Mouse (Mus musculus) midbrain, embryonic 11.5 days (tissue): ENCODE data around the gene Plekhb1. TPM values are rescaled to one million over a fixed set of nuclear protein-coding genes. Genes with fewer than 3 reads are reported as not detected.

ENCODE experiments used
- ATAC-seq: fragments of 200-750 bp; cut with Nextera tagmentation; 2 replicates; pipeline ENCODE4 v1.8.0; 2017; ENCODE audit warnings: moderate TSS enrichment, moderate library complexity; ENCODE audit not compliant: low FRiP score
- DNase-seq: peaks from one replicate; pipeline ENCODE4 v3.0.0; 2015; ENCODE audit warnings: low spot score; ENCODE audit errors: missing footprints
- H3K27ac ChIP-seq: fragments of 300-500 bp; sonication (generic); 2 replicates; pipeline ENCODE4 v1.5.1; 2014; ENCODE audit warnings: low read depth, low read length
- H3K27me3 ChIP-seq: fragments of 300-500 bp; sonication (generic); 2 replicates; pipeline ENCODE4 v1.6.1; 2014; ENCODE audit warnings: mild to moderate bottlenecking, low read length, moderate library complexity, mixed read lengths; ENCODE audit not compliant: control insufficient read depth, insufficient read depth
- H3K36me3 ChIP-seq: fragments of 300-500 bp; sonication (generic); 2 replicates; pipeline ENCODE4 v1.6.1; 2014; ENCODE audit warnings: mild to moderate bottlenecking, low read length, moderate library complexity, mixed read lengths; ENCODE audit not compliant: control insufficient read depth, insufficient read depth
- H3K4me1 ChIP-seq: fragments of 300-500 bp; sonication (generic); 2 replicates; pipeline ENCODE4 v1.6.1; 2014; ENCODE audit warnings: low read length; ENCODE audit not compliant: control insufficient read depth, insufficient read depth
- H3K4me2 ChIP-seq: fragments of 300-500 bp; sonication (generic); 2 replicates; pipeline ENCODE4 v1.6.1; 2014; ENCODE audit warnings: mild to moderate bottlenecking, moderate library complexity
- H3K4me3 ChIP-seq: fragments of 300-500 bp; sonication (generic); 2 replicates; pipeline ENCODE4 v1.5.1; 2014; ENCODE audit warnings: low read depth, low read length
- H3K9ac ChIP-seq: fragments of 300-500 bp; sonication (generic); 2 replicates; pipeline ENCODE4 v1.6.1; 2014; ENCODE audit warnings: low read length
- H3K9me3 ChIP-seq: fragments of 300-500 bp; sonication (generic); 2 replicates; pipeline ENCODE4 v1.6.1; 2016; ENCODE audit warnings: low read length; ENCODE audit not compliant: control insufficient read depth
- WGBS: fragments of 180-500 bp; shearing (Covaris S2); extraction: QIAGEN DNeasy Blood & Tissue Kit; methylation state at CpG from one replicate; pipeline ENCODE4 v1.1.7; 2014; 5-methylcytosine and 5-hydroxymethylcytosine counted together
- polyA plus RNA-seq: library from polyadenylated mRNA; unstranded; fragments of >200 nt; fragmentation: Nextera tagmentation; extraction: Ambion mirVana; gene quantifications from 2 replicates; pipeline ENCODE4 v1.2.1, GENCODE M21; 2014

The Plekhb1 gene
- polyA plus RNA-seq, 1 experiment from 2014 or later: 4.3 TPM

GRCm38 (mm10) chr7:100607214-100608129 is 54.7 kb downstream of the Plekhb1 start, which contains the start of gene Rab6a:
Rab6a (plus strand) TSS chr7:100607410.
- Histone ChIP-seq H3K36me3 (no peaks in the 10 kb centered on the region), H3K4me2 (peak within 1 kb of the TSS; percentile 75), H3K4me3 (peak within 1 kb of the TSS; percentile 99), H3K27me3 (no peaks in the 10 kb centered on the region), H3K9me3 (no peaks in the 10 kb centered on the region), H3K9ac (peak within 1 kb of the TSS; percentile 98), H3K4me1 (peaks cover 6% of the 10 kb centered on the region), H3K27ac (peak within 1 kb of the TSS; percentile 99)
- ATAC-seq (peak; percentile 97), DNase-seq (peak; percentile 99)
- WGBS: under 1% methylated on average over 99 of the region's 105 CpGs

- H3K9ac ChIP-seq: no peak overlapping the region
- H3K36me3 ChIP-seq: no peaks in the 10 kb centered on the region
- H3K4me1 ChIP-seq: no peaks in the 10 kb centered on the region
- 81% methylated on average over 5 of the region's 5 CpGs for WGBS
- no peak overlapping the region for H3K4me3 ChIP-seq
- no peaks in the 10 kb centered on the region for H3K9me3 ChIP-seq
- H3K27me3 ChIP-seq: no peaks in the 10 kb centered on the region
- H3K27ac ChIP-seq: no peak overlapping the region
- DNase-seq (no peak), ATAC-seq (no peak)
- H3K4me2 ChIP-seq: no peak overlapping the region
Observed at GRCm38 (mm10) chr7:100600211-100600610, 62.0 kb downstream of the Plekhb1 start.

GRCm38 (mm10) chr7:100593349-100593748 is 68.9 kb downstream of the Plekhb1 start:
- H3K4me1 ChIP-seq: no peaks in the 10 kb centered on the region
- H3K4me3 ChIP-seq: no peak overlapping the region
- H3K36me3 ChIP-seq: no peaks in the 10 kb centered on the region
- no peak overlapping the region for H3K9ac ChIP-seq
- DNase-seq (no peak), ATAC-seq (no peak)
- no peaks in the 10 kb centered on the region for H3K27me3 ChIP-seq
- no peak overlapping the region for H3K4me2 ChIP-seq
- no peaks in the 10 kb centered on the region for H3K9me3 ChIP-seq
- no peak overlapping the region for H3K27ac ChIP-seq

Other genes with a start within 250 kb of the Plekhb1 start
- gene Ucp3, start 189.4 kb downstream of the Plekhb1 start, polyA plus RNA-seq: not detected in 2 replicates
- gene Ucp2, start 169.1 kb downstream of the Plekhb1 start, polyA plus RNA-seq: 67.0 and 80.4 TPM in 2 replicates
- gene Dnajb13, start 147.5 kb downstream of the Plekhb1 start, polyA plus RNA-seq: 0.33 and 0.52 TPM in 2 replicates
- 15.7 and 22.8 TPM in 2 replicates for gene Coa4, start 125.3 kb downstream of the Plekhb1 start, polyA plus RNA-seq
- gene Rab6a, start 55.0 kb downstream of the Plekhb1 start, polyA plus RNA-seq: 180 and 198 TPM in 2 replicates
- gene Mrpl48, start 54.1 kb downstream of the Plekhb1 start, polyA plus RNA-seq: 62.9 and 70.2 TPM in 2 replicates
- 34.8 and 36.3 TPM in 2 replicates for gene Fam168a, start 44.2 kb upstream of the Plekhb1 start, polyA plus RNA-seq
- 1.7 and 2.2 TPM in 2 replicates for gene Relt, start 201.0 kb upstream of the Plekhb1 start, polyA plus RNA-seq